In the genomic region with DNA sequence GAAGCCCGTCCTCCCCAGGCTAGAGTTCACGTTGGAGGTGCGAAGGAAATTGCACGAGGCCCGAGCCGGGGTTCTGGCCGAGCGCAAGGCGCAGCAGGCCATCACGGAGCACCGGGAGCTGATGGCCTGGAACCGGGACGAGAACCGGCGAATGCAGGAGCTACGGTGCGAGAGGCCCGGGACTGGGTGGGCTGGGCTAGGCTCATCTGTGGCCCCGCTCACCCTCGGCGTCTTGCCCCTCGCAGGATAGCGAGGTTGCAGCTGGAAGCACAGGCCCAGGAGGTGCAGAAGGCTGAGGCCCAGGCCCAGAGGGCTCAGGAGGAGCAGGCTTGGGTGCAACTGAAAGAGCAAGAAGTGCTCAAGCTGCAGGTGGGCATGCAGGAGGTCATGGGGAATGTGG, we compare ENCODE assay signal across 8 mouse cellular contexts. TPM values are rescaled to one million over a fixed set of nuclear protein-coding genes. Genes with fewer than 3 reads are reported as not detected.
DNase-seq lines count a peak whose midpoint lies in the region; ATAC-seq and TF ChIP-seq lines count a peak whose summit lies in the region.

No protein-coding gene starts in this region.

- H3K79me2 ChIP-seq in MEL (ENCODE audit: control insufficient read depth, insufficient read depth, low read length, poor library complexity) = peaks cover 17% of the 10 kb centered on the region

- H3K4me3 ChIP-seq in left cerebral cortex, adult 2 months = peak overlapping the region; percentile 89
- H3K4me3 ChIP-seq in MEL (ENCODE audit: control insufficient read depth in 1 of 2, insufficient read depth in 1 of 2, low read depth in 2 of 2, low read length in 2 of 2) = peak overlapping the region; percentile 88 to 91
- H3K4me3 ChIP-seq in embryonic facial prominence, embryonic 13.5 days = peak overlapping the region; percentile 95
- H3K4me3 ChIP-seq in limb, embryonic 10.5 days = peak overlapping the region; percentile 86
- H3K4me3 ChIP-seq in neural tube, embryonic 14.5 days (ENCODE audit: low read depth, low read length) = peak overlapping the region; percentile 91

- intact Hi-C loops in left cerebral cortex, adult 2 months (cut with DNase I) = no loop called here
- intact Hi-C loops in left cerebral cortex, postnatal 36 days (cut with DNase I) = loop anchor here (10.0 kb wide), 1 partner anchor 269 kb away; a partner anchor contains a TSS

- ATAC-seq in embryonic facial prominence, embryonic 13.5 days (ENCODE audit: insufficient number of reproducible peaks, insufficient read depth, low FRiP score, low TSS enrichment, low read depth) = no peak
- ATAC-seq in neural tube, embryonic 14.5 days (ENCODE audit: low read depth) = peak; percentile 18

- TF ChIP-seq CTCF in left cerebral cortex, adult 2 months (IDR thresholded peaks at IDR 0.05) = no peak
- TF ChIP-seq CTCF in MEL (IDR thresholded peaks at IDR 0.05 in 2 of 3, conservative IDR thresholded peaks at IDR 0.05 in 1 of 3; ENCODE audit: control insufficient read depth in 1 of 3, insufficient read depth in 1 of 3, low read depth in 2 of 3, low read length in 3 of 3, poor library complexity in 1 of 3, severe bottlenecking in 1 of 3) = no peak

- TF ChIP-seq EP300 in MEL (IDR thresholded peaks at IDR 0.05; ENCODE audit: low read depth in 1 of 2, low read length in 2 of 2) = no peak

- no peak for TF ChIP-seq POLR2A in MEL (IDR thresholded peaks at IDR 0.05; ENCODE audit: control insufficient read depth in 1 of 2, insufficient read depth in 1 of 2, low read depth in 1 of 2, low read length in 2 of 2, poor library complexity in 1 of 2)

- peaks cover 4 to 5% of the 10 kb centered on the region in 2 experiments for H3K36me3 ChIP-seq in MEL (ENCODE audit: control insufficient read depth in 1 of 2, insufficient read depth in 2 of 2, low read length in 2 of 2)
- H3K36me3 ChIP-seq in embryonic facial prominence, embryonic 13.5 days = peaks cover 19% of the 10 kb centered on the region
- peaks cover 24% of the 10 kb centered on the region for H3K36me3 ChIP-seq in limb, embryonic 10.5 days
- H3K36me3 ChIP-seq in neural tube, embryonic 14.5 days (ENCODE audit: control insufficient read depth, insufficient read depth, low read length) = peaks cover 12% of the 10 kb centered on the region

- under 1% methylated on average over 23 of the region's 23 CpGs for WGBS in embryonic facial prominence, embryonic 13.5 days
- WGBS in limb, embryonic 10.5 days = 2% methylated on average over 23 of the region's 23 CpGs
- WGBS in neural tube, embryonic 14.5 days = 0% methylated on average over 22 of the region's 23 CpGs

- no peaks in the 10 kb centered on the region for H3K9me3 ChIP-seq in MEL (replicated peaks; ENCODE audit: insufficient read depth, low read length)
- no peaks in the 10 kb centered on the region for H3K9me3 ChIP-seq in embryonic facial prominence, embryonic 13.5 days
- no peaks in the 10 kb centered on the region for H3K9me3 ChIP-seq in limb, embryonic 10.5 days (replicated peaks)
- H3K9me3 ChIP-seq in neural tube, embryonic 14.5 days (ENCODE audit: control insufficient read depth, low read length) = no peaks in the 10 kb centered on the region

- no peak for DNase-seq in left cerebral cortex, adult 2 months (ENCODE audit: extremely low spot score in 1 of 2, low spot score in 2 of 2)
- DNase-seq in left cerebral cortex, postnatal 36 days (ENCODE audit: low spot score in 2 of 2) = no peak
- no peak for DNase-seq in MEL (ENCODE audit: low read depth, low spot score)
- DNase-seq in limb, embryonic 10.5 days (ENCODE audit: low spot score) = no peak
- no peak for DNase-seq in cerebellum, postnatal 25 days
- DNase-seq in layer of hippocampus, postnatal 36 days = no peak

- H3K27me3 ChIP-seq in MEL (ENCODE audit: control insufficient read depth in 1 of 2, insufficient read depth in 2 of 2, low read length in 2 of 2) = no peaks in the 10 kb centered on the region
- no peaks in the 10 kb centered on the region for H3K27me3 ChIP-seq in embryonic facial prominence, embryonic 13.5 days
- H3K27me3 ChIP-seq in limb, embryonic 10.5 days (ENCODE audit: low read depth, poor library complexity, severe bottlenecking) = no peaks in the 10 kb centered on the region
- H3K27me3 ChIP-seq in neural tube, embryonic 14.5 days (ENCODE audit: control insufficient read depth, insufficient read depth, low read length) = no peaks in the 10 kb centered on the region

- peaks cover 2 to 7% of the 10 kb centered on the region in 2 experiments; a peak in 2 of 4 replicates for H3K4me1 ChIP-seq in MEL (ENCODE audit: control insufficient read depth in 1 of 2, insufficient read depth in 2 of 2, low read length in 2 of 2)
- peaks cover 20% of the 10 kb centered on the region for H3K4me1 ChIP-seq in embryonic facial prominence, embryonic 13.5 days
- H3K4me1 ChIP-seq in limb, embryonic 10.5 days = peaks cover 22% of the 10 kb centered on the region
- peaks cover 9% of the 10 kb centered on the region for H3K4me1 ChIP-seq in neural tube, embryonic 14.5 days (ENCODE audit: control insufficient read depth, insufficient read depth, low read length)

- peak overlapping the region; percentile 91 for H3K27ac ChIP-seq in left cerebral cortex, adult 2 months
- no peak overlapping the region for H3K27ac ChIP-seq in MEL (ENCODE audit: control insufficient read depth, low read depth, low read length)
- H3K27ac ChIP-seq in embryonic facial prominence, embryonic 13.5 days = no peak overlapping the region; the same call in 1 of the 2 replicates
- H3K27ac ChIP-seq in limb, embryonic 10.5 days = peak overlapping the region; percentile 83
- no peak overlapping the region for H3K27ac ChIP-seq in neural tube, embryonic 14.5 days (ENCODE audit: low read depth, low read length)

- H3K9ac ChIP-seq in MEL (ENCODE audit: control insufficient read depth, low read depth, low read length, poor library complexity, severe bottlenecking) = peak overlapping the region; percentile 91
- H3K9ac ChIP-seq in embryonic facial prominence, embryonic 13.5 days = peak overlapping the region; percentile 93
- H3K9ac ChIP-seq in neural tube, embryonic 14.5 days (replicated peaks; ENCODE audit: low read depth, low read length) = peak overlapping the region; percentile 86

- TF ChIP-seq RAD21 in MEL (IDR thresholded peaks at IDR 0.05; ENCODE audit: low read depth, low read length) = no peak

- peak overlapping the region; percentile 94 for H3K4me2 ChIP-seq in embryonic facial prominence, embryonic 13.5 days
- peak overlapping the region; percentile 73 for H3K4me2 ChIP-seq in neural tube, embryonic 14.5 days (ENCODE audit: low read depth, low read length)

TF ChIP-seq in MEL, 35 proteins besides CTCF, POLR2A, EP300 and RAD21 (continues in another document):
- no peak for TF ChIP-seq ZNF384 (IDR thresholded peaks at IDR 0.05; ENCODE audit: low read depth, low read length)
- TF ChIP-seq CHD1 (IDR thresholded peaks at IDR 0.05; ENCODE audit: low read depth, low read length) = no peak
- no peak for TF ChIP-seq BHLHE40 (IDR thresholded peaks at IDR 0.05; ENCODE audit: borderline replicate concordance, low read depth, low read length)
- TF ChIP-seq GATA1 (IDR thresholded peaks at IDR 0.05; ENCODE audit: low read depth, low read length) = no peak
- TF ChIP-seq RCOR1 (IDR thresholded peaks at IDR 0.05; ENCODE audit: low read depth, low read length) = no peak
- TF ChIP-seq E2F4 (IDR thresholded peaks at IDR 0.05; ENCODE audit: borderline replicate concordance, low read depth, low read length) = no peak
- TF ChIP-seq CHD2 (IDR thresholded peaks at IDR 0.05; ENCODE audit: low read length) = no peak
- TF ChIP-seq POLR2AphosphoS2 (IDR thresholded peaks at IDR 0.05; ENCODE audit: low read length) = no peak
- no peak for TF ChIP-seq UBTF (IDR thresholded peaks at IDR 0.05; ENCODE audit: borderline replicate concordance, insufficient read depth, low read depth, low read length)
- TF ChIP-seq MEF2A (IDR thresholded peaks at IDR 0.05; ENCODE audit: extremely low read depth, insufficient replicate concordance, low read depth, low read length, poor library complexity, severe bottlenecking) = no peak

RNA-seq across cellular contexts. Expression of a gene that starts 0.5 kb away (rescaled TPM):
- total RNA-seq in left cerebral cortex, adult 2 months (2021) = 10 to 100 TPM; 72.6 to 75.6 TPM
- total RNA-seq in left cerebral cortex, postnatal 36 days (2021) = 10 to 100 TPM; 72.2 to 82.6 TPM
- 108 and 121 TPM in 2 replicates for total RNA-seq in MEL (2012; rRNA removed)
- 100 to 1,000 TPM in 1 of 2 experiments, not detected in 1; 154 TPM for polyA plus RNA-seq in MEL (2012; ENCODE audit: insufficient read depth in 1 of 2, insufficient read length in 2 of 2, low read depth in 1 of 2, low replicate concordance in 2 of 2, missing spikeins in 1 of 2)
- polyA plus RNA-seq in embryonic facial prominence, embryonic 13.5 days (2015; fragmentation: Nextera tagmentation; extraction: Ambion mirVana) = 76.0 and 89.4 TPM in 2 replicates
- polyA plus RNA-seq in limb, embryonic 10.5 days (2016; fragmentation: Nextera tagmentation; extraction: Ambion mirVana) = 87.3 and 95.6 TPM in 2 replicates
- polyA plus RNA-seq in neural tube, embryonic 14.5 days (2014; fragmentation: Nextera tagmentation; extraction: Ambion mirVana) = 101 and 110 TPM in 2 replicates
- 10 to 100 TPM; 84.4 to 85.8 TPM for total RNA-seq in layer of hippocampus, postnatal 36 days (2021)

RNA-seq across cellular contexts. Expression of a gene that starts 11.9 kb away (rescaled TPM):
- total RNA-seq in left cerebral cortex, adult 2 months (2021) = 1 to 10 TPM in 1 of 2 experiments, not detected in 1; 4.4 TPM
- 1 to 10 TPM in 1 of 2 experiments, not detected in 1; 1.7 TPM for total RNA-seq in left cerebral cortex, postnatal 36 days (2021)
- not detected in 2 replicates for total RNA-seq in MEL (2012; rRNA removed)
- polyA plus RNA-seq in MEL (2012; ENCODE audit: insufficient read depth in 1 of 2, insufficient read length in 2 of 2, low read depth in 1 of 2, low replicate concordance in 2 of 2, missing spikeins in 1 of 2) = under 1 TPM in 1 of 2 experiments, not detected in 1; 0.14 TPM
- not detected in 2 replicates for polyA plus RNA-seq in embryonic facial prominence, embryonic 13.5 days (2015; fragmentation: Nextera tagmentation; extraction: Ambion mirVana)
- polyA plus RNA-seq in limb, embryonic 10.5 days (2016; fragmentation: Nextera tagmentation; extraction: Ambion mirVana) = not detected in 2 replicates
- polyA plus RNA-seq in neural tube, embryonic 14.5 days (2014; fragmentation: Nextera tagmentation; extraction: Ambion mirVana) = not detected in 2 replicates
- not detected for total RNA-seq in layer of hippocampus, postnatal 36 days (2021)

RNA-seq across cellular contexts. Expression of a gene that starts 18.3 kb away (rescaled TPM):
- 10 to 100 TPM in 1 of 2 experiments, not detected in 1; 22.8 TPM for total RNA-seq in left cerebral cortex, adult 2 months (2021)
- total RNA-seq in left cerebral cortex, postnatal 36 days (2021) = 10 to 100 TPM in 1 of 2 experiments, 1 to 10 TPM in 1; 2.9 to 17.5 TPM
- total RNA-seq in MEL (2012; rRNA removed) = not detected in 2 replicates
- not detected for polyA plus RNA-seq in MEL (2012; ENCODE audit: insufficient read depth in 1 of 2, insufficient read length in 2 of 2, low read depth in 1 of 2, low replicate concordance in 2 of 2, missing spikeins in 1 of 2)
- not detected in 2 replicates for polyA plus RNA-seq in embryonic facial prominence, embryonic 13.5 days (2015; fragmentation: Nextera tagmentation; extraction: Ambion mirVana)
- not detected in 2 replicates for polyA plus RNA-seq in limb, embryonic 10.5 days (2016; fragmentation: Nextera tagmentation; extraction: Ambion mirVana)
- 0.39 and 0.68 TPM in 2 replicates for polyA plus RNA-seq in neural tube, embryonic 14.5 days (2014; fragmentation: Nextera tagmentation; extraction: Ambion mirVana)
- total RNA-seq in layer of hippocampus, postnatal 36 days (2021) = 1 to 10 TPM in 1 of 2 experiments, under 1 TPM in 1; 0.73 to 1.8 TPM

Comparison
In these comparisons a context has a peak if more than half of its experiments do, and no peak if none do; other contexts are left out.
1. H3K27ac ChIP-seq: peak in left cerebral cortex, adult 2 months (single experiment) and limb, embryonic 10.5 days (single experiment); none in MEL (single experiment), embryonic facial prominence, embryonic 13.5 days (single experiment) and neural tube, embryonic 14.5 days (single experiment).
2. Peak in every context shown above with its lines, with median percentiles within 50 percentile points of each other: H3K4me3 ChIP-seq and H3K9ac ChIP-seq.